Mouse (Mus musculus): ENCODE data around the gene Slit3.

DNA sequence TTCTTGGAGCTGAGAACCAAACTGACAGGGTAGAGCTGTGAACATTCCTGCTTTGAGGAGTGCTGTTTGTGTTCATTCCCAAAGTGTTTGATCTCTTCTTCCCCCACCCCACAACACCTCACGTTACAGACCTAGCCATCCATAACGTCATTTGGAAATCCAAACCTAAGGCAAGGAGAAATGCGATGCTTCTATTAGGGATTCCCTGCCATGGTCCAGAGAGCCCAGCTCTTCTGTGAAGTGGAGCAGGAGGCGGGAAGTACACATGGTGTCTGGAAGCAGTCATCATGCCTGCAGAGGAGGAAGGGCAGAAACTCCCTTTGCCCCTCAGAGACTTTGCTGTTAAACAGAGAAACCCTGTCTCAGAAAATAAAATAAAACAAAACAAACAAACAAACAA lies 555.7 kb downstream of the Slit3 start:
- no peak for TF ChIP-seq CTCF (IDR thresholded peaks at IDR 0.05; ENCODE audit: borderline replicate concordance, control insufficient read depth, extremely low read depth, insufficient read depth, low read length, poor library complexity)
- no peak for TF ChIP-seq POLR2A (IDR thresholded peaks at IDR 0.05; ENCODE audit: control insufficient read depth, extremely low read depth, insufficient read depth, low read length, poor library complexity)

Data from thymus, adult 2 months (tissue).